Mouse (Mus musculus): Measurements from ENCODE around the gene Gm17349. TPM values are rescaled to one million over a fixed set of nuclear protein-coding genes. Genes with fewer than 3 reads are reported as not detected.
A peak's percentile ranks its signal among the peaks of the same experiment; 100 is the strongest.

The Gm17349 gene
- polyA plus RNA-seq, 1 experiment from 2014 or later, result not detected

- Histone ChIP-seq H3K27me3 (peaks cover 48% of the 10 kb centered on the region), H3K4me1 (peaks cover 44% of the 10 kb centered on the region), H3K9ac (no peak overlapping the region), H3K27ac (no peak overlapping the region), H3K4me3 (peak overlapping the region; percentile 16), H3K4me2 (peak overlapping the region; percentile 53), H3K9me3 (no peaks in the 10 kb centered on the region), H3K36me3 (no peaks in the 10 kb centered on the region)
- no peak for ATAC-seq (ENCODE audit: insufficient number of reproducible peaks, insufficient read depth, low FRiP score, low TSS enrichment, low read depth)
- WGBS, result 12% methylated on average over 8 of the region's 8 CpGs
Observed at GRCm38 (mm10) chr15:99653291-99653690, 52.0 kb downstream of the Gm17349 start.

Other genes with a start within 250 kb of the Gm17349 start
- gene Nckap5l, start 247.7 kb downstream of the Gm17349 start, polyA plus RNA-seq (2015; fragmentation: Nextera tagmentation; extraction: Ambion mirVana), result 9.4 and 10.3 TPM in 2 replicates
- 16.3 and 17.3 TPM in 2 replicates for gene Bcdin3d, start 230.8 kb downstream of the Gm17349 start, polyA plus RNA-seq (2015; fragmentation: Nextera tagmentation; extraction: Ambion mirVana)
- 0.14 and 0.50 TPM in 2 replicates for gene Faim2, start 177.3 kb downstream of the Gm17349 start, polyA plus RNA-seq (2015; fragmentation: Nextera tagmentation; extraction: Ambion mirVana)
- not detected in 2 replicates for gene Aqp2, start 126.4 kb downstream of the Gm17349 start, polyA plus RNA-seq (2015; fragmentation: Nextera tagmentation; extraction: Ambion mirVana)
- gene Aqp5, start 114.7 kb downstream of the Gm17349 start, polyA plus RNA-seq (2015; fragmentation: Nextera tagmentation; extraction: Ambion mirVana), result 0.24 and 1.2 TPM in 2 replicates
- gene Aqp6, start 104.1 kb downstream of the Gm17349 start, polyA plus RNA-seq (2015; fragmentation: Nextera tagmentation; extraction: Ambion mirVana), result not detected in 2 replicates
- gene Racgap1, start 53.8 kb downstream of the Gm17349 start, polyA plus RNA-seq (2015; fragmentation: Nextera tagmentation; extraction: Ambion mirVana), result 131 and 132 TPM in 2 replicates
- 3.3 and 4.2 TPM in 2 replicates for gene Asic1, start 35.1 kb downstream of the Gm17349 start, polyA plus RNA-seq (2015; fragmentation: Nextera tagmentation; extraction: Ambion mirVana)
- 55.0 and 73.1 TPM in 2 replicates for gene Smarcd1, start 3.4 kb downstream of the Gm17349 start, polyA plus RNA-seq (2015; fragmentation: Nextera tagmentation; extraction: Ambion mirVana)
- 0.37 and 1.0 TPM in 2 replicates for gene Gpd1, start 12.0 kb upstream of the Gm17349 start, polyA plus RNA-seq (2015; fragmentation: Nextera tagmentation; extraction: Ambion mirVana)
- gene Cox14, start 20.1 kb upstream of the Gm17349 start, polyA plus RNA-seq (2015; fragmentation: Nextera tagmentation; extraction: Ambion mirVana), result 144 and 179 TPM in 2 replicates
- gene Cers5, start 67.4 kb upstream of the Gm17349 start, polyA plus RNA-seq (2015; fragmentation: Nextera tagmentation; extraction: Ambion mirVana), result 70.8 and 71.5 TPM in 2 replicates
- gene Lima1, start 170.0 kb upstream of the Gm17349 start, polyA plus RNA-seq (2015; fragmentation: Nextera tagmentation; extraction: Ambion mirVana), result 98.4 and 105 TPM in 2 replicates